Mouse (Mus musculus) bone marrow macrophage, adult 2 months (primary cell): ENCODE results near the gene Ctsd. TPM values are rescaled to one million over a fixed set of nuclear protein-coding genes. Genes with fewer than 3 reads are reported as not detected.
"Not testable (repeated sequence)": the region's sequence is repeated elsewhere in the genome, so short reads cannot be mapped to it uniquely, and the experiment has no call there.

Experiments used
- H3K27ac ChIP-seq: 2 replicates; pipeline ENCODE4 v1.5.1; 2012; ENCODE audit warnings: low read depth, low read length; ENCODE audit not compliant: insufficient read depth
- H3K4me1 ChIP-seq: 2 replicates; pipeline ENCODE4 v1.6.1; 2012; ENCODE audit warnings: low read length; ENCODE audit not compliant: control insufficient read depth, insufficient read depth
- H3K4me3 ChIP-seq: 2 replicates; pipeline ENCODE4 v1.5.1; 2012; ENCODE audit warnings: mild to moderate bottlenecking, low read length, moderate library complexity; ENCODE audit not compliant: insufficient read depth
- CTCF ChIP-seq: IDR thresholded peaks from 2 replicates; pipeline ENCODE4 v1.5.1; 2012; ENCODE audit warnings: low read depth, mild to moderate bottlenecking, low read length, moderate library complexity
- POLR2A ChIP-seq: IDR thresholded peaks from 2 replicates; pipeline ENCODE4 v1.6.1; 2012; ENCODE audit warnings: mild to moderate bottlenecking, low read depth, low read length, borderline replicate concordance
- polyA plus RNA-seq: library from polyadenylated mRNA; stranded (reverse); fragments of >200 nt; gene quantifications from 2 replicates; pipeline ENCODE4 v1.2.4, GENCODE M21; 2012; ENCODE audit not compliant: missing spikeins, insufficient read depth, insufficient read length

Ctsd gene
- polyA plus RNA-seq, 1 experiment, result 3,060 TPM

DNA sequence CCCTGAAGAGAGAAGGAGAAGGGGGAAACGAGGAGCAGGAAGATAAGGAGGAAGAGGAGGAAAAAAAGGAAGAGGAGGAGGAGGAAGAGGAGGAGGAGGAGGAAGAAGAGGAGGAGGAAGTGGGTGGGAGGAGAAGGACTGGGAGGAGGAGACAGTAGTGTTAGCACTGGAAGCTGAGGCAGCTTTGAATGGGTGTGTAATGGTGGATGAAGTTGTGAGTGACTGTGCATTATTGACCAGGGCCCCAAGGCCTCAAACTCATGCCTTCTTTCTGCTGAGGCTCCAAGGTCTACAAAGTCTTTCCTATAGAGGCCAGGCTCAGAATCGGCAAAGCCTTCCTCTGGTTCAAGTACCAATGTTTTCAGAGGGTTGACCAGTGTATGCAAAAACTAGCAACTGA, 34.0 kb upstream of the Ctsd start:
- no peak overlapping the region for H3K4me3 ChIP-seq
- peaks cover 31% of the 10 kb centered on the region for H3K4me1 ChIP-seq
- TF ChIP-seq POLR2A (no peak), CTCF (no peak)
- H3K27ac ChIP-seq, result peak overlapping the region; percentile 64

GRCm38 (mm10) chr7:142419887-142420286, 32.0 kb upstream of the Ctsd start:
- TF ChIP-seq CTCF (no peak), POLR2A (no peak)
- Histone ChIP-seq H3K4me1 (peaks cover 31% of the 10 kb centered on the region), H3K4me3 (no peak overlapping the region), H3K27ac (peak overlapping the region; percentile 17; the same call in 1 of the 2 replicates)

DNA sequence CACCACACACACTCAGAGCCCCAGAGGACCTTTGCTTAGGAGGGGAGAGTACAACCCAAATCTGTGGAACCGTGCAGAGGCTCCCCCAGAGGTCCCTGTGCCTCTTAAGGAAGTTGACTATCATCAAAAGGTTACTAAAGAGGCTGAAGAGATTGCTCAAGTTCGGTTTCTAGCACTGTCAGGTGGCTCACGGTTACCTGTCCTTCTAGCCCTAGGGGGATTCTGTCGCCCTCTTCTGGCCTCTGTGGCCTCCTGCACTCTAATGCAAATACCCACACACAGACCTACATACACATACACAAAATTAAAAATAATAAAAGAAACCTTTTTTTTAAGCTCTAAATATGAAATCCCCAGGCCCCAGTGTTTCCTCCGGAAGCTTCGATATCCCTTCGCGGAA, 30.8 kb upstream of the Ctsd start:
- H3K4me1 ChIP-seq, result peaks cover 31% of the 10 kb centered on the region
- H3K4me3 ChIP-seq, result no peak overlapping the region
- TF ChIP-seq POLR2A, result no peak
- TF ChIP-seq CTCF, result 0 out of 2 replicates have a peak, but pooled peaks have one; percentile 6
- H3K27ac ChIP-seq, result no peak overlapping the region

DNA sequence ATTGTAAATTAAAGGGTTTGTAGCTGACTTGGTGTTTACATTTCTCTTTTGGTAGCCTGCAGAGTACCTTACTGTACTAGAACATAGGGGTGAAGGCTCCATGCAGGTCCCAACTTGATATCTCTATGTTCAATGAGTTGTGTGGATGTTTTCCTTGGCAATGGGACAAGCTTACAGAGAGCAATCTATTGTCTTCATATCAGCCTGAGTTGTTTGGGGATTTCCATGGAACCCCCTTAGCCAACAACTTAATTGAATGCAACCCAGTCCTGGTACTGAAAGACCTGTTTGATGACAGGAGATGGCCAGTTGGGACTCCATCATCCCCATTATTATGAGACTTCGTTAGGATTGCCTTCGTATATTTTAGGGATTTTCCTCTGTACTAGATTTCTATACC, 30.2 kb upstream of the Ctsd start:
- peaks cover 28% of the 10 kb centered on the region for H3K4me1 ChIP-seq

GRCm38 (mm10) chr7:142416225-142416624, 28.4 kb upstream of the Ctsd start:
- no peak overlapping the region for H3K27ac ChIP-seq
- no peak for TF ChIP-seq POLR2A
- H3K4me1 ChIP-seq, result peaks cover 11% of the 10 kb centered on the region
- H3K4me3 ChIP-seq, result no peak overlapping the region

More for the DNA sequence above, 30.2 kb upstream of the Ctsd start:
- no peak for TF ChIP-seq CTCF
- no peak for TF ChIP-seq POLR2A
- H3K27ac ChIP-seq, result no peak overlapping the region
- no peak overlapping the region for H3K4me3 ChIP-seq

GRCm38 (mm10) chr7:142415314-142415713, 27.5 kb upstream of the Ctsd start:
- Histone ChIP-seq H3K27ac (no peak overlapping the region), H3K4me3 (no peak overlapping the region), H3K4me1 (peaks cover 5% of the 10 kb centered on the region)
- no peak for TF ChIP-seq CTCF
- TF ChIP-seq POLR2A, result no peak

- Histone ChIP-seq H3K4me1 (no peaks in the 10 kb centered on the region), H3K4me3 (no peak overlapping the region), H3K27ac (no peak overlapping the region)
- no peak for TF ChIP-seq CTCF
Observed at GRCm38 (mm10) chr7:142413285-142413684, 25.4 kb upstream of the Ctsd start.

GRCm38 (mm10) chr7:142409603-142410002, 21.8 kb upstream of the Ctsd start:
- H3K4me3 ChIP-seq, result no peak overlapping the region
- no peak overlapping the region for H3K27ac ChIP-seq
- peaks cover 2% of the 10 kb centered on the region for H3K4me1 ChIP-seq
- TF ChIP-seq CTCF, result no peak
- TF ChIP-seq POLR2A, result no peak

DNA sequence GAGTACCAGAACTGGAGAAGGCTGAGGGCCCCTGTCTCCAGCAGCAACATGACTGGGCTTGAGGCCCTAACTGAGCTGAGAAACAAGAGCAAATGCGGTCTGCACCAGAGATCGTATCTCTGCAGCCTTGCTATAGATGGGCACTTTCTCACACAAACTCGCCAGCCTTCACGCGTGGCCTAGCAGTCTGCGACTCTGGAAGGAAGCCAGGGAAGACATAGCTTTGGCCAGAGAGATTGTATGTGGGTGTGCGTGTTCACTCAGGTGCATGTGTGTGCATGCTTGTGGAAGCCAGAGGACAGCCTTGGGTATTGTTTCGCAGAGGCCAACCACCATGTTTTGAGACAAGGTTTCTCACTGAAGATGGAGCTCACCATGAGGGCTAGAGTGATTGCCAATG, 20.8 kb upstream of the Ctsd start:
- Histone ChIP-seq H3K4me3 (no peak overlapping the region), H3K27ac (no peak overlapping the region), H3K4me1 (peaks cover 11% of the 10 kb centered on the region)
- TF ChIP-seq CTCF, result no peak
- no peak for TF ChIP-seq POLR2A

DNA sequence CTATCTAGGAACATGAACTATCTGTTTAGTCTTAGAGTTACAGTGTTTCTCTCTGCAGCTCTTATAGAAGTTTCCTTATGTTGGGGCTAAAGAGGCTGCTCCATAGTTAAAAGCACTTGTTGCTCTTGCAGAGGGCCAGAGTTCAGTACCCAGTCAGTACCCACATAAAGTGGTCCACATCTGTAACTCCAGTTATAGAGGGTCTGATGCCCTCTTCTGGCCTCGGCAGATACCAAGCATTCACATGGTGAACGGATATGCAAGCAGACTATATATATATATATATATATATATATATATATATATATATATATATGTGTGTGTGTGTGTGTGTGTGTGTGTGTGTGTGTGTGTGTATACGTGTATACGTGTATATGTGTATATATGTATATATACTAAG, 20.1 kb upstream of the Ctsd start:
- no peak overlapping the region for H3K27ac ChIP-seq
- TF ChIP-seq CTCF, result no peak
- no peak for TF ChIP-seq POLR2A

GRCm38 (mm10) chr7:142405134-142405533, 17.3 kb upstream of the Ctsd start:
- not testable (repeated sequence) for H3K27ac ChIP-seq, H3K4me3 ChIP-seq
- H3K4me1 ChIP-seq, result peaks cover 37% of the 10 kb centered on the region

More for the DNA sequence above, 20.1 kb upstream of the Ctsd start:
- Histone ChIP-seq H3K4me3 (no peak overlapping the region), H3K4me1 (peaks cover 15% of the 10 kb centered on the region)

GRCm38 (mm10) chr7:142403591-142403990, 15.8 kb upstream of the Ctsd start:
- Histone ChIP-seq H3K4me3 (no peak overlapping the region), H3K4me1 (peaks cover 50% of the 10 kb centered on the region), H3K27ac (peak overlapping the region; percentile 91)
- no peak for TF ChIP-seq CTCF
- no peak for TF ChIP-seq POLR2A
